Mouse (Mus musculus) lung, postnatal 0 days (tissue): ENCODE results near the gene Trp53.

Experiments used
- CTCF ChIP-seq: IDR thresholded peaks from 2 replicates; pipeline ENCODE4 v1.5.1; 2016; ENCODE audit warnings: antibody characterized with exemption, mild to moderate bottlenecking
- EP300 ChIP-seq: IDR thresholded peaks from 2 replicates; pipeline ENCODE4 v1.6.1; 2016; ENCODE audit warnings: antibody characterized with exemption, mild to moderate bottlenecking, control low read depth

GRCm38 (mm10) chr11:69560896-69561854, 19.0 kb upstream of the Trp53 start:
- TF ChIP-seq CTCF (no peak), EP300 (no peak)
